Mouse (Mus musculus) left cerebral cortex, adult 11 months (tissue): ENCODE measurements at regions not wholly inside any gene's neighbourhood (a gene's known extent, or its start where the extent isn't known, plus 50 kb on each side); places are given as distances from the start of the nearest gene placed in this dataset.
A peak's percentile ranks its signal among the peaks of the same experiment; 100 is the strongest.

Experiments used
- DNase-seq: peaks from one replicate; pipeline ENCODE4 v3.0.0; 2022; ENCODE audit warnings: low spot score

DNA sequence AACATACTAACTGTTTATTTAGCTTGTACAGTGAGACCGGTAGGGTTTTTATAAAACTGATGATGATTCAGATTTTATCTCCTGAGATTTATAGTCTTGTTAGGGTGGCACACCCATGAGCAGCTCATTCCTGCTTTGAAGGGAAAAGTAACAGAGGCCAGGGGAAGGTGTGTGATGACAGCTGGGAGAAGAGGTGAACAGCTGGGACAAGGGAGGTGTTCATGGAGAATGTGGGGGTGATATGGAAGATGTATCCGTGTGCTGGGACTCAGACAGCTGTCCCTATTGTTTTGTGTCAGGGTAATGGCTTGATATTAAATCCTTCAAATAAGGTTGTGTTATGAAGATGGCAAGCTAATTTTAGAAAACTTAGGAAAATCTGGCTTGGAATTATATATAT lies 2238.4 kb upstream of the Gm7489 start:
- DNase-seq: no peak

DNA sequence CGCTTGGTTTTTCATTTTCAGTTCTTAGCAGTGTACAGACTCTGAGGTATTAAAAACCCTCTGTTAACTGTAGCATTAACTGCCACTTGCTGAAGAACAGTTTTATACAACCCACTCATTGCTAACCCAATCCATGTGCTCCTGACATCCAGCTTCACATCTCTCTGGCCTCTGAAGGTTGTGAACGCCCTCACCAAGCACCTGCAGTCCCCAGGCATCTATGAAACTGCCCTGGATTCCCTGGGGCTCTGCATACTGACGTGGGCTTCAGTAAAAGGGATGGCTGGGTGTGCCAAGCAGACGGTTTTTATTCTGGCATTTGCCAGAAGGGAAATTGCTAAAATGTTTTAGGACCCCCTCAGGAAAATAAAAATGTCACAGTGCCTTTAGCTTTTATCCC lies 2232.2 kb upstream of the Gm7489 start:
- DNase-seq: no peak

DNA sequence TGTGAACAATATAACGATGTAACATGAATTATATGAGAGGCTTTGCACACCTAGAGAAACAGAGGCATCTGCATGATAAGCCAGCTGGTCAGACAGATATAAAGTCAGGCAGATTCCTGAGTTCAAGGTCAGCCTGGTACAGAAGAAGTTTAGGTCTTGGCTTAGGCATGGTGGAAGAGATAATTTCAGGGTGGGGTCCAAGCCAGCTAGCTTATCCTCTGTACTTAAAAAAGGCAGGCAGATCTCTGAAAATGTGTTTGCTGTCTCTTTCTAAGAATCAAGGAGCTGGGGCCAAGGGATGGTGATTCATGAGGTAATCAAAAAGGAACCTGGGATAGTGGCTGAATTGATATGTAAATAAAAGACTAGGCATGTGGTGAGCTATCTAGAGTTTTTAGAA lies 2227.1 kb upstream of the Gm7489 start:
- no peak for DNase-seq

DNA sequence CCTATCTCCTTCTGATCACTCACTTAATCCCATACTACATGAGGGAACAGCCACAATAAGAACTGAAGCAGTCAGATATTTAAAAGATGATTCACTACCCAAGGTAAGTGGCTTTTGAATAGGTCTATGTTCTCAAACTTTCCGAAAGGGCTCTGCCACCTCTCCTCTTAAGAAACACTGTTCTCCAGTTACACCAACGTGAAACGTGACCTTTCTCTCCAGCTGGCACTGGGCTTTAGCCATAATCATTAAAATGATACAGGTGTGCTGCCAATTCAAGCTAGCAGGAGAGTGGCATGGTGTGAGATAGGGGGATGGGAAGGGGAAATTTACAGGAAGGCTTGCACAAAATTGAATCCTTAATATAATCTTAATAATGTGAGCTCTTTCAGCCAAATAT lies 2216.4 kb upstream of the Gm7489 start:
- no peak for DNase-seq

DNA sequence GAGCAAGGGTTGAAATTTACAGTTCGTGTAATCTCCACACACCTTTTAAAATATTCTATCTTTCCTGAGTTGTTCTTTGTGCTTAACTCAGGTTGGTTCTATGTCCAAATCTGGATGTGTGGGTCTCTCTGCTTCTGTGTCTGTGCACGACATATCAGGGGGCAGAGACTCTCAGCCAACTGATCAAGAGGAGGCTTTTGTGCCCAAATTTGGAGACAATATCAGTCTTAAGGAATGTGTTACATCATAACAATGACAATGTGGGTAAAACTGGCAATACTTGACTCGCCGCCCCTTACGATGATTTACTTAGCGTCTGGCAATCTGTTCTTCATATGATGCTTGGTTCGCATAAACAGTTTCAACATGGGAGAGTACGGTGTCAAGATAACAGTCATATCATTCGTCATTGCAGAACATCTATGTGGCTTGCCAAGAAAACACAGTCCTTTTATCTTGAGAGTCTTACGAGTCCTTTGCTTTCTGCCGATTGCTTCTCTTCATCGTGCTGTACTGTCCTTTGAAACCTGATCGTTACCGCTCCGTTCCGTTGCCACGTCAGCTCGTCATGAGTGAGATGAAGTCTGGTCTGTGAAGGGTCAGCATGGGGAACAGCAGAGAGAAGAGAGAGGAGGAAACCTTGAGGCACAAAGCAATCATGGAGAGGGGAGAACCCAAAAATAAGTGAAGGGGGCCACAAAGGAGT lies 2212.9 kb upstream of the Gm7489 start:
- DNase-seq: no peak

DNA sequence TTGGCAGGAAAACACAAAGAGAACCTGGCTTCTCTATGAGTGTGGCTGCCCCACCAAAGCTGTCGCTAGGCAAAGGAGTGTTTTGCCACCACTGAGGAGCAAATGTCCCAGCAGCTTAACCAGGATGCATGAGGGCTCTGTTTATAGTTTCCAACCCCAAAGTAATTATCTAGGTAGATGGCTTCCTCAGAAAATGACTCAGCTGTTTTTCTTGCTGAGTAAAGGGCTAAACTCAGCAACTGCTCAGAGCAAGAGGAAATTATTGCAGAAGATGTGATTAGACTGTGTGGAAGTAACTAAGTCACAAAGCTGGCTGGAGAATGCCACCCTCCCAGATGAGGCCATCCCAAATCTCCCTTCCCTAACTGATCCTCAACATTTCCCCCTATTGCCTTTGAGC lies 2211.2 kb upstream of the Gm7489 start:
- no peak for DNase-seq

DNA sequence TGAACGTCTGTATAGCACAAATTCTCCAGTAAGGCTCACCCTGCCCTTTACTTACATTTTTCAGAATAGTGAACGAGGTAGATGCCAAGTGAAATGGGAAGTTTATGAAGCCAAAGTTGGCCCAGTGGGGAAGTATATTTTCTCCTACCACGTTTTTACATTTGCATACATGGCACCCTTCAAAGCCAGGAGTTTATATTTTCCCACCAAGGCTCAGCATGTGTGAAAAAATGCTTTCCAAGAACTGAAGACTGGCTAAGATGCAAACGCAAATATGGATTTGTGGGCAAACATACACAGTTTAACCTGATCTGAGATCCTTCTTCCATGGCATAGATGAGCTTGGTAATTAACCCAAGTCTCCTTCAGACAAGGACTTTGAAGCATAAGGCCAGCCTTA lies 2209.4 kb upstream of the Gm7489 start:
- no peak for DNase-seq

DNA sequence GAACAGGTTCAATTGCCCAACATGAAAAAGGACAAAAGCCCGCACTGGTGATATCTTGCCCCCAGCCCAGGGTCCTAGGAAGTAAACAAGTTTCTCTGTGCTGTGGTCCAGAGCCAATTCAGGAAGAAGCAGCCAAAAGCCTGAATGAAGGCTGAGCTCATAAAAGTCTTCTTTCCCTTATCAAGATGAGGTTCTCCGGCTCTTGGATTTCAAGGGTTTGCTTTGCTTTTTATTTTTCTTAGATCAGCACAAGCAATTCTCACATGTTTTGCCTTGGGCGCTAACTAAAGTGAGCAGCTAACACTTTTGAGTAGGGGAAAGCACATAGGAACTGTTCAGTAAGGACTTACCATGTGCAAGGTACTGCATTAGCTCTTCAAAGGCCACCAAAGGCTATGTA lies 2208.0 kb upstream of the Gm7489 start:
- no peak for DNase-seq

DNA sequence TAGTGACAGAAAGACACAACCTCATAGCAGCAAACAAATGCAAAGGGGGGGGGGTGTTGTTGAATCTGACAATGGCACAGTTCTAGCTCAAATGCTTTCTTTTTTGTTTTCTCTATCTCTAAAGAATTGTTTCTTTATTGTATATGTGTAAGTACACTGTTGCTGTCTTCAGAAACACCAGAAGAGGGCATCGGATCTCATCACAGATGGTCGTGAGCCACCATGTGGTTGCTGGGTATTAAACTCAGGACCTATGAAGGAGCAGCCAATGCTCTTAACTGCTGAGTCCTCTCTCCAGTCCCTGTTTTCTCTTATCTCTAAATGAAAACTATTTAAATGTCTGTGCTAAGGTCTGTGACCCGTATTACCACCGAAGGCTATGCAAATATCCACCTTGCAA lies 2207.4 kb upstream of the Gm7489 start:
- DNase-seq: no peak

DNA sequence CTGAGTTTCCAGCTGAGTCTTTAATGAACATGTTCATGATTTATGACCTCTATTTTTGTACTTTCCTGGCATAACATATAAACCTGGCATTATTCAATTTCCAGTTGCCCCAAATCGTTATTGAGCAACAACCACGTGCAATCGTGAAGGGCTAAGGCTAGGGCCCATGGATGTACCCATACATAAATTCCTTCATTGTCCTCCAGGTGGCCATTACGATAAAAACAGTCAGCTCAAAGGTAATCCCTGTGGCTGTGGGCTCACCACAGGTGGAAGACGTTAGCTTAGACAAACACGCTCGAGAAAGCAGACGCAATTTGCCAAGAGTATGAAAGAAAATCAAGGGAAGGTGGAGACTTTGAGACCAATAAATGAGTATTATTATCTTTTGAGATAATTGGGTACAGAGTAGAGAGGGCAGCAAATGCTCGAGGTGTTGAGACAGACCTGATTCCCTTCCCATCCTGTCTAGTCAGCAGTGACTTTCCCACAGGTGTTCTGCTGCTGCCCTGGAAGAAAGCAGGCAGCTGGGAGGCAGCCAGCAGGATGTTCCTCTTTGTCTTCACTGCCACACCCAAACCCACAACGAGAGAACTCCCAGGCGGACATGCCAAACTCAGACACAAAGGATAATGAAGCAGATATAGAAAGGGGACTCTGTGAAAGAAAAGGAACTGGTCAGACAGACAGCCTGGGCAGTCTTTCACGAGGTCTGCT lies 2205.4 kb upstream of the Gm7489 start:
- DNase-seq: no peak

DNA sequence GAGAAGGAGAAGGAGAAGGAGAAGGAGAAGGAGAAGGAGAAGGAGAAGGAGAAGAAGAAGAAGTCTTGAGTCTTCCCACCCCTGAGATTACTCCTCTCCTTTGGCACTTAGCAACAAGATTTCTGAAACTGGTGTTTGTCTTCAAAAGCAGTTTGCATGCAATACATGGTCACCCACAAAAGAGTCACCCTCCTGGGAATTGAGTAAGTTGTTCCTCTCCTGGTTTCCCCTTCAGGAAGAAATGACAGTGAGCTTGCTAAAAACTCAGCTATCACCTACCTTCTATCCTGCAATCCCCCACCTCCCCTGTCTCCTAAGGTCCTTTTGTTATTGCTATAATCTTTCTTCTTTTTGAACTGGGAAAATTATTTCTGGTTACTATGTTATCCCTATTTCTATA lies 2204.2 kb upstream of the Gm7489 start:
- no peak for DNase-seq

DNA sequence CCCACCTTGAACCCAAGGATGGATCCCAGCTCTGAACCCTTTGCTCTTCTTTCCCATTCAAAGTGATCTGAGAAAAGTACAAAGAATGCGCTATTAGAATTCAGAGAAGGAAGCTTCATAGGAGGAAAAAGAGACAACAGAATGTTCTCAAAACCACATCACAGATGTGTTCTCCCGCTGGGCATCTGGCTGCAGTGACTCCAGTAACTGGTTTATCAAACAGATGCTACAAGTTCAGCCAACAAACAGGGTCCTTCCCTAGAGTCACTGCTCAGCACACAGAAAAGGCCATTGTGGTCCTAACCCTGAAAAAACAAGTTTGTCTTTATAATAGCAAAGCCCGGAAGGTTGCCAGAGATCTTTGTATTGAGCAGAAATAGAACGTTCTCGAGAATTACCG lies 2203.5 kb upstream of the Gm7489 start:
- DNase-seq: no peak

DNA sequence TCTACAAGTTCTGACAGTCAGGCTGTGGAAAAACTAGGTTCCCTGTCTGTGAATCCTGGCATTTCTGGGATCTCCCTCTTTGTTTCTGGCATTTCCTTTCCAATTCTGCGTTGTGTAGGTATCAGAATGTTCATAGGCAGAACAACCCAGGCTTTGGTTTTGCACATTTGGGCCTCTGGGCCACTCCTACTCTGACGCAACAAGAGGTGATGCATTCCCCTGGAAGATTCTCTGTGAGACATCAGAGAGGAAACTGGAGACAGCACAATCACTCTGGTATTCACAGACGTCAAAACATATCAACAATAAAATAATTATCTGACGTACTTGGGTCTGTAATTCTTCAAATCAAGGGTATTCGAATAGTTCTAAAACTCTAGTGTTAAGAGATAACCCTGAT lies 2202.4 kb upstream of the Gm7489 start:
- no peak for DNase-seq

DNA sequence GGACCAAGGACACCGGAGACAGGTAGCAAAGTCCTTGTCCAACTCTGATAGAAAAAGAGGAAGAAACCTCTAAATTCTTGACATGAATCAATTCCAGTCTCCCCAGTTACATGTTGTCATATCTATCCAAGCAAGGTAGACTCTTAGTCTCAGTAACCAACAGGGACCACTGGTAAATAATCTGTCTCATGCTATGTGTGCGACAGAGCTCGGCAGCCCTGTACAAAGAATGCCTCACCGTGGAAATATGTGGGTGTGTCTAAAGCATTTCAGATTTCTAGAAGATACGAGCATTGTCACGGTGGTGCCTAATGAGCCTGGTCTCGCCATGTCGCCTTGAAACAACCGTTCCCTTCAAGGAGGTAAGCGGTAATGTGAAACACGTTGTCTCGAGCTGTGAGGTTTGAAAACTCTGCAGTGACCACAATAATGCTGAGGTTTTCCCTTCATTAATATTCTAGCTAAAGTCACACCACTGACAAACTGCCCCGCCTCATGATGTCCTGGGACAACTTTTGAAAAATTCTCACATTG lies 2197.6 kb upstream of the Gm7489 start:
- DNase-seq: no peak

DNA sequence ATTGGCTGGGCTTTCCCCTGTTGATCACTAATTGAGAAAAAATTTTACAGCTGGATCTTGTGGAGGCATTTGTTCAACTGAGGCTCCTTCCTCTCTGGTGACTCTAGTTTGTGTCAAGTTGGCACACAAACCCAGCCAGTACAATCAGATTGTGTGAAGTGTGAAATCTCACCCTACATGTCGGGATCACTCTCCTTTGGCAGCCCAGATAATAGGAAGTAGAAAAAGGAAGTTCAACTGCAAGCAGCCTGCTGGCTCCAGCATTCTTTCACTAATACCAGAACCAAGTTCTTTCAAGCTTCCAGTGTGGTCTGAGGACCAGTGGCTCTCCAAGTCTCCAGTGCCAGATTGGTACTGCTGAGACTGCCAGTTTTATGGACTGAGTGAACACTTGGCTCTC lies 2195.2 kb upstream of the Gm7489 start:
- no peak for DNase-seq

DNA sequence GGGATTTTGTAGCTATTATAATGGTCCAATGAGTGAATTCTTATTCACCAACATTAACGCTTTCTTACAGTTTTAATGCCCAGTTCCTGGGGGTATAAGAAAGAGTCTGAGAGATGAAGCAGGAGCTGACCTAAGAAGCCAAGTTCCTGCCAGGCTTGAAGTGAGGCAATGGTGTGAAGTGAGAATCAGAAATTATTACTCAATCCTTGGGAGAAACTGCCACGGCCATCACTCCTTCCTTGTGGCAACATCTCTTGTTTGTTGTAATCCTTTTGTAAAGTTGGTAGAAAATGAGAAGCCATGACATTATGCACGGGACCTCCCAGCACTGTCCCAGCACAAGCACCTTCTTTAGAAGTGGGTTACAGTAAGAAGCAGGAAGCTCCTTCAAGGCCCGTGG lies 2192.0 kb upstream of the Gm7489 start:
- DNase-seq: no peak

DNA sequence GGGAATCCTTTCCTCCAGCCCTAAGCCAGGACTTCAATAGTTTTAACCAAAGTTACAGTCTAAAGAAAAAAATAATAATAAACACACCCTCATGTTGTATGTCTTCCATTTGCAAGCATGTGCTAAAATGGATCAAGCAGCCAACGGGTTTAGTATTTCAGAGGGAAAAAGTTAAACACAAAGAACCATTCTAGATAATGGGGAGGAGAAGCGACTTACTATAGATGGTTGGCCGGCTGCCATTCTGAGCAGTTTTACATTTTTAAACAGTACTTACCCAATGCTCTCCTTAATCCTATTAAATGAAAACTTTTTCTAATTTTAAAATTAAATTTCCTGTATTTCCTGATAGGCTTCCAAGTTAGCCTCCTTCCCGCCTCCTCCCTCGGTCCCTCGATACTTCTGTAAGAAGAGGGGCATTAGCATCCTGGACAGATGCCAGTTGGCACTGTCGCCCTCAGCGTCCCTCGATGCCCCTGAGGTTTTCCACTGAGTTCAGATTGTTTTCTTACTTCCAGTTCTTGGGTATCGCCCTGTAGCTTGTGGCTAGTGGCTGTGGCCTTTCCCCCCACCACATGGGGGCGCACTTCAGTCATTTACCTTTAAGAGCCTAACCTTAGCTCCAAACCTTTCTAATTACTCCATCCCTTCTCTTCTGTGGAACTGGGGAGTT lies 2188.2 kb upstream of the Gm7489 start:
- DNase-seq: no peak

DNA sequence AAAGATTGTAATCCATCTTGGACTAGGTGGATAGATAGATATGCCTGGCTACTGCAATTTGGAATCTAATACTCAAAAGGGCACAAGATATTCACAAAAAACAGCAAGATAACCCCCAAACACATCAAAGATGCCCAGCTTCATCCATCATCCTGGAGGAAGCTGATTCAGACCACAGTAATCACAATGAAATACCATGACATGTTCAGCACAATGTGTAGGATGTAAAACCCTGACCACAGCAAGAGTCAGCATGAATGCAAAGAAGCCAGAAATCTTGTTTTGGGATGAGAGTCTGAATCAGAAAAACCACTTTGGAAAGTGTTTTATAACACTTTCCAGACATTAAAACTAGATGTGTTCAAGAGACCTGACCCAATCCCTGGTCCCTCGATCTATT lies 2180.5 kb upstream of the Gm7489 start:
- DNase-seq: no peak

DNA sequence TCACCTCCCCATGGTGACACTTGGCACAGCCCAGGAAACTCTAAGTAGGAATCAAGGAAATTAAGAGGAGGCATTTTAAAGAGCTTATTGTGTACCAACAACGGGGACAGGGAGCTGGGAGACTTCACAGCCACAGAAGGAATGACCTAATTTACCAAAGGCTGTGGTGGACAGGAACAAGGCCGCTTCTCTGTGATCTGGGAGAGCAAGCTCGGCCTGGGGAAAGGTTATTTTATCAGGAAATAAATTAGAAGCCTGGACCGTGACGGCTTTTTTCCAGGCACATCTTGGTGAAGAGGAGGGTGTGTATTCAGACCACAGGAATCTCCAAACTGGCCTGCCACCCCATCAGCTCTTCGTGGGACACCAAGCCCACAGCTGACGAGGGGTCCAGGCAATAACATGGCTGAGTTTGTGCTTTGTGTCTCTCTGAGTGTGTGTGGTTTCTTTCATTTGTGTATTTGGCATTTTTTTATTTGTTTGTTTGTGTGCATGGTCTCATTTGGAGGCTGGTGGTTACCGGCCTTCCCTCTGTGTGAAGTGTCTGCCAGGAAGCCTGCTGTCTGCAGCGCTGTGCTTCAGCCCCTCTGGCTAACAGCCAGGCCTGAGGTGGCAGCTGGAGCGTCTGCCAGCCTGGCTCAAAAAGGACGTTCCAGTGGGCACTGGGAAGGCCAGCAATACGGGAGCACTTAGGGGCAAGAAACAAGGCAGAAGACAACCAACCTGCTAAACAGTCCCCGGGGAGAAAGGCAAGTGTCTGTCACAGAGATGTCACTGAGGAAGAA lies 2174.6 kb upstream of the Gm7489 start:
- peak; percentile 33 for DNase-seq

DNA sequence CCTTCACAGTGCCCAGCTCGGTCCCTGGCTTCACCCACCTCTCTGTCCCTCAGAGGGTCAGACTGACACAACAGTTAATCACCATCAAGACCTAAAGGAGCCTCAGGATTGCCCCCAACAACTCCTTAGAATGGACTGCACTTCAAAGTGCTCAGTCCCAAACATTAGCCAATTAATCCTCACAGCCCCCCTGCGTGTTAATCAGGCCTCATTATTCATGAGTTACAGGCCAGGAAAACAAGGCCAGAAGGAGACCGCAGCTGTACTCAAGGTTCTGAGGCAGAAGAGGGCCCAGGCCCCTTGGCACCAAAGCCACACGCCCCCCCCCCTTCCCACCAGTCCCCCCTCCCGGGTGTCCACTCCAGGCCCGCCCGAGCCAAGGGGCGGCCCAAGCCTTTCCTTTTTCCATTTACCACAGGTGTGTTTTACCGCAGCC lies 2163.8 kb upstream of the Gm7489 start:
- no peak for DNase-seq

DNA sequence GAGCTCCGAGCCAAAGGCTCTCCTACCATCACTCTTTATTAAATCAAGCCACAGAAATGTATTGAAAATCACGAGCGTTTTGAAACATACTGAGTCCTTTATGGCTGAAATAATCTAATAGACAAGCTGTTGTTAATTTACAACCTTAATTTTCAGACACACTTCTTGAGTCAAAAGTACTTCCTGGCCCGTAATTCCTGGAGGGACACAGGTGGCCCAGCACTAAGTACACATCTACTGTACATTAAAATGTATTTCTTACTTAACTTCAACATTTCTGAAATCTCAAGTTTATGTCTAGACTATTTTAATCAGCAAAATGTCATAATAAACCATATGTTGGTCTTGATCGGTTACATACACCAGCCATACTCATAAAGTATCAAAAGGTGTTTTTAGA lies 2163.3 kb upstream of the Gm7489 start:
- no peak for DNase-seq

DNA sequence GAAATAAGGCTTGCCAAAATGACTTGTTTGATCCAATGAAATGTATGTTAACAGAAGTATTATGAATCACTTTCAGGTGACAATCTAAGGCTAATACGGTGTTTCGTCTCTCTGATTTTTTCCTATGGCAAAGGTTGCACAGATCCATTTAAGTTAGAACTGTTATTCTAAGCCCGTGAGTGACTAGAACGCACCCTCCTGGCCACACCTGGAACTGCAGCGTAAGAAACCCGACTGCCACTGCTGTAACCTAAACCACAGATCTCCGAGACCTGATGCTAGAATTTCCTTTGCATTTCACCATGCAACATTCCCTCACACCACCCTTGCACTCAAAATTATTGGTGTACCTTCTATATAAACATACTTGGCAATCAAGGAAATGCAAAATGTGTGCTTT lies 2160.6 kb upstream of the Gm7489 start:
- DNase-seq: no peak
